Mouse (Mus musculus) urinary bladder, postnatal 25 days (tissue): ENCODE data around the gene Nid1.

ENCODE experiments used
- DNase-seq: peaks from one replicate; pipeline ENCODE4 v3.0.0; 2022; ENCODE audit warnings: low spot score

Gene Nid1

GRCm38 (mm10) chr13:13489861-13490260 is 52.5 kb downstream of the Nid1 start:
- DNase-seq, result no peak

GRCm38 (mm10) chr13:13492151-13492550 is 54.8 kb downstream of the Nid1 start:
- DNase-seq, result no peak

DNA sequence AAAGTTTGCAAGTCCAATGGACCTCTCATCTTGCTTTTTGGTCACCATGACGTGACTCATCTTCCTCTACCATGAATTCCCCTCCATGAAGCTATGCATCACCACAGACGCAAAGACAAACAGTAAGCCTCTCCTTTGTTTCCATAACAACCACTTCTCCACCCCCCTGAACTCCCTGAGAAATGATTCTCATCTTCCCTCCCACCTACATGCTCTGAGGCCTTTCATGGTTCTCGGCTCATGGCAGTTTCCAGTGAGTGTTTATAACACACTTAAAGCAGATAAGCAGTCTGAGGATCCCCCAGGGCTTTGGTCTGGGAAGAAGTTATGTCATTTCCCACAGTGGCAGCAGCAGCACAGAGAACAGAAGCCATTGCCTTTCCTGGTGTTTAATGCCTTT is 56.2 kb downstream of the Nid1 start:
- DNase-seq, result no peak

GRCm38 (mm10) chr13:13498022-13498421 is 60.7 kb downstream of the Nid1 start:
- DNase-seq, result no peak

GRCm38 (mm10) chr13:13502406-13502805 is 65.1 kb downstream of the Nid1 start:
- DNase-seq, result no peak

GRCm38 (mm10) chr13:13503695-13504386 is 66.5 kb downstream of the Nid1 start:
- DNase-seq, result no peak

- no peak for DNase-seq
Observed at GRCm38 (mm10) chr13:13505063-13505462, 67.7 kb downstream of the Nid1 start.

DNA sequence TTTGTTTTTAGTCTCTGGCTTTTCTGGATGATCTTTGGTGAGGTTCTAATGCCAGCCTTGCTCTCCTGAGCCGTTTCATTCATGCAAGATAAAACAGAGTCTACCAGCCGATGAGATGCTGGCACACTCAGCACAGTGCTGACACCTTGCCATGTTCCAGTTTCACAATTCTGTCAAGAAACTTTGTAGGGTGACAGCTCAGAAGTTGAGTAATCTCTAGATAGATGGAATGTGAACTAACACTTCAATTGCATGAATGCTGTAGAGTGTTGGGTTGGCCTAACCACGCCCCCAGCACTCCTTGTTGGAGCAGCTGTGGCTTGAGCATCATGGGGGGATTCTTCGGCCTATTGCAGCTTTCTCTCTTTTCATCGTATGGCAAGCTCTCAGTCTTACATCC is 69.2 kb downstream of the Nid1 start:
- no peak for DNase-seq

DNA sequence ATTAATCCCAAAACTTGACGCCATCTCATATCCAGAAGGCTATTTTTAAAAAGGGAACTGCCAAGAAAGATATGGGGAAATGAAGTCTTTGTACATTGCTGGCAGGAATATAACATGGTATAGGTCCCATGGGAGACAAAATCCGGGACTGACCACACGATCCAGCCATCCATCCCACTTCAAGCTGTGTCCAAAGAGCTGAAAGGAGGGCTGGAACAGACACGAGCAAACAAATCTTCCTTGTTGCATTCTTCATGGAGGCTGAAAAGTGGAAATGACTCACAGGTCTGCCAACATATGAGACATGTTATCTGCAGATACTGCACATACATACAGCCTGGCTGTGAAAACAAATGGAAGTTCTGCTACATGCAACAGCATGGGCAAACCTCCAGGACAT is 77.5 kb downstream of the Nid1 start:
- DNase-seq, result no peak

- peak; percentile 89 for DNase-seq
Observed at GRCm38 (mm10) chr13:13516376-13517225, 79.2 kb downstream of the Nid1 start.

DNA sequence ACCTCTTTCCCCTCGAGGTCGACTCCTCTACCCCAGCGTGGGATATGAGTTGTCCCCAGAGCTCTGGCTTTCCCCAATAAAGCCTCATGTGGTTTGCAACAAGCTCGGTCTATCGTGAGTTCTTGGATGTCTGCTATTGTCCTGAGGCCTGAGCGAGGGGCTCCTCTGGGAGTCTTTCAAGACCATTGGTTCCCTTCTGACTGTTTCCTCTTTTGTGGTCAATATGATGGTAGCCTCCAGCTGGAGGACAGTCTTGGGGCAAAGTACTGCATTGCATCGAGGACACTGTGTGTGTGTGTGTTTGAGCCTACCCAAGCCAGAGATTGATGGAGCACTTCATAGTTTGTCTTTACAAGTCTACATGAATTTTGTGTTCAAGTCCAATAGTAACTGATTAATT is 80.8 kb downstream of the Nid1 start:
- DNase-seq, result no peak

DNA sequence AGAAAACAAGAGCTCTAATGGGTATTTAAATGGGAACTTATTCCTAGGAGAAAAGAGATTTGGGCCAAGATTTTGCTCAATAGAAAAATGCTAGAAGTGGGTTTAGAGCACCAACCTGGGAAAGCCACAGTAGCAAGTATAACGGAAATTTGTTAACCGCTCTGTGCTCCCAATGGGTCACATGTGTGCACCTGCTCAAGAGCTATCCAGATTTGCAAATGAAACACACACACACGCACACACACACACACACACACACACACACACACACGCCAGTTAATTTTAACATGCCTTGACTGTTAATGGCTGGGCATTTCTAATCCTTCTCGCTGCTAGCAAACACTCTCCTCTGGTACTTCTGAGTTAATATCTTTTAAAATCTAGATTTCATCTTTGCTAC is 83.1 kb downstream of the Nid1 start:
- DNase-seq, result no peak

GRCm38 (mm10) chr13:13523625-13524584 is 86.6 kb downstream of the Nid1 start:
- no peak for DNase-seq

- DNase-seq, result no peak
Observed at GRCm38 (mm10) chr13:13525205-13525604, 87.9 kb downstream of the Nid1 start.

DNA sequence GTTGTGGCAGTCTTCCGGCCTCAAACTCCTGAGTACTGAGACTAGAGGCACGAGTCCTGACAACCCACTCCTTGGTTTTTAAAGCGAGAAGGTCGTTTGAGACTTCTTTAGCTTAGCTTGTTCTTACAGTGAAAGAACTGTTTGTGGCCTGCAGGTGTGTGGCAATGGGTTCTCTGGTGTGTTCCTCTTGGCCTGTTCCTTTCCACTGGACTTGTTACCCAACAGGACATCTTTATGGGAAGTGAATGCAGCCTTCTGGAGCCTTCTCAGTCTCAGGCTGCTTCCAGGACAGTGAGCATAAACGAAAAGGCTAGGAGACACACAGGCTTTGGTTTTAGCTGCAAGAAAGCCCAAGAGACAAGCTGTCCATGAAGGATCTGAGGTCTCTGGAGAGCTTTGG is 88.5 kb downstream of the Nid1 start:
- DNase-seq, result no peak

- no peak for DNase-seq
Observed at GRCm38 (mm10) chr13:13529115-13529542, 91.8 kb downstream of the Nid1 start.

- no peak for DNase-seq
Observed at GRCm38 (mm10) chr13:13530913-13531312, 93.6 kb downstream of the Nid1 start.

GRCm38 (mm10) chr13:13531923-13532322 is 94.6 kb downstream of the Nid1 start:
- DNase-seq, result no peak

DNA sequence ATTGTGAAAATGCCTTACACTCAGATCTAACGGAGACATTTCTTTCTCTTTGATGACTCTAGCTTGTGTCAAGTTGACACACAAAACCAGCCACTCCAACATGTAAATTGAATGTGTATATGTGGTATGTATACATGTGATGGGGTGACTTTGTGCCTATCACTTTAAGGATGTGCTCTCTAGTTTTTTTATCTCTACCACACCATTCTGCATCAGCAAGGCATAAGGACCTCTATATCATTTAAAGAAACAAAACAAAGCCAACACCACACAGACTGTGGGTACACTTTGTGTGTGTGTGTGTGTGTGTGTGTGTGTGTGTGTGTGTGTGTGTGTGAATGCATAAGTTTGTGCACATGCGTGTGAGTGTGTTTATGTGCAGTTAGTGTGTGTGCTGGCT is 99.2 kb downstream of the Nid1 start:
- no peak for DNase-seq

- DNase-seq, result no peak
Observed at GRCm38 (mm10) chr13:13537272-13538015, 100.1 kb downstream of the Nid1 start.

DNA sequence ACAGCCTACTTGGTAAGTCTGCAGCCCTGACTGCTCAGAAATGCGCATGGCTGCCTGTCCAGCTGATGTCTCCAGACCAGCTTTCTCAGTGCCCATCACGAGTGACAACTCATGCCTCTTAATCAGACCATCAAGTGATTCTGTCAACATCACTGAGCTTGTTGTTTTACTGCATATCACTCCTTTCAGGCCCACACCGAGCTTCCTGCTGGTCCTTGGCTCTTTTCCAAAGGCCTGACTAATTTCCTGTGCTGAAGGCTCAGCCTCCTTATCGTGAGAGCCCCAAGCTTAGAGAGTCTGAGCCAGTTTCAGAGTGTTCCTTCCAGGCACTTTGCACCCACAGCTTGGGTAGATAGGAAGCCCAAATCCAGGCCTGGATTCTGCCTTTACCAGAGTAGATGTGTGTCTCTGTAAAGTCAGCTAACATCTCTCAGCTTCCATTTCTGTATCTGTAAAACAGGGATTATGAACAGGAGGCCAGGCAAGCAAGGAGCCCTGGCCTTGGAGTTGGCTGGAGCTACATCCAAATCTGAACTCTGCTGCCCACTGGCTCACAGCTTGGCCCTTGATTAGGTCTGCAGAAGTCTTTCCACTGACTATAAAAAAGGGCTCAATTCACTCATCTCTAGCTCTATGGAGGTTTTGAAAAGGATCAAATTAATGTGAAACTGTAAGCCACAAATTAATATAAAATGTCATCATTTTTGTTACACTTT is 101.4 kb downstream of the Nid1 start:
- peak; percentile 29 for DNase-seq
